Mouse (Mus musculus) layer of hippocampus, postnatal 36 days (tissue): ENCODE data around the gene Cpsf2. TPM values are rescaled to one million over a fixed set of nuclear protein-coding genes. Genes with fewer than 3 reads are reported as not detected.
A peak's percentile ranks its signal among the peaks of the same experiment; 100 is the strongest.
"Not testable (repeated sequence)": the region's sequence is repeated elsewhere in the genome, so short reads cannot be mapped to it uniquely, and the experiment has no call there.

Experiments
- DNase-seq, 2 experiments: peaks; one replicate each; pipeline ENCODE4 v3.0.0; 2022
- total RNA-seq, 2 experiments: library from RNA; stranded (reverse); gene quantifications; 2 replicates each; pipeline ENCODE4 v1.2.3; 2021

Gene Cpsf2
- total RNA-seq, result 10 to 100 TPM; 27.8 to 28.8 TPM

GRCm38 (mm10) chr12:101975601-101976571 is at the start of gene Cpsf2:
Gene Cpsf2, plus strand, starts transcription at chr12:101975988.
- peak; percentile 90 to 91 for DNase-seq

DNA sequence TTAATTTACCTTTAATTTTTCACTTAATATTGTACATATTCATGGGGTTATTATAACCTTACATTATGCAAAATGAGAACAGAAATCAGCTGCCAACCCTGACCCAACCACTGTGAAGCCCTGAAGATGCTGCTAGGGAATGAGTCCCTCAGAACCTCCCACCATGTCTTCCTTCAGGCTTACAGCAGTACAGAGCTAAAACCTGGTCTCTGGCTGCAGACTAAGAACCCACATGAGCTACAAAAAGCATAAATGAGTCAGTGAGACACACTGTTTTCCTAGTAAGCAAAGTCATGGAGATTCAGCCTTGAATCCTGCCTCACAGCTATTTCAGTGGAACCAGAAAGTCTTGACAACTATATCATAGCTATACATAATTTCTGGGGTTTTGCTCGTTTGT is 47.4 kb upstream of the Cpsf2 start:
- DNase-seq, result no peak

GRCm38 (mm10) chr12:101935223-101935622 is 40.6 kb upstream of the Cpsf2 start:
- no peak for DNase-seq

GRCm38 (mm10) chr12:101937572-101937971 is 38.2 kb upstream of the Cpsf2 start:
- DNase-seq, result no peak

GRCm38 (mm10) chr12:101947986-101948385 is 27.8 kb upstream of the Cpsf2 start:
- DNase-seq, result no peak

DNA sequence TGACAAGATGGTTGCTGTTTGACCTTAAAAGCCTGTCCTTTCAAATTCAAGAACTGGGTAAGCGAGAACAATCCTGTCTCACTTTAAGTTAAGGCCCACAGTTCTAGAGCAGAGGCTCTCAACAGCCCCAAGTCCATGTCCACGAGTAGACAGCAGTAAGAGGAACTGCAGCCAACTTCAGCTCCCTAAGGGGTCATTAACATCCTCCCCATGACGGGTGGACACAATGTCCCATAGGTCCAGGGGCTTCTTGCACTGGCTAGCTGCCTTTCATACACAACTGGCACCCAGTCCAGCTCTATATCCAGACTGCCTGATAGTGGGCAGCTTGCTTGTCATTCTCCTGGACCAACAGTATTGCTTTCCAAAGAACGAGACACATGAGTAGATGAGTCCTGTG is 27.0 kb upstream of the Cpsf2 start:
- DNase-seq, result no peak

DNA sequence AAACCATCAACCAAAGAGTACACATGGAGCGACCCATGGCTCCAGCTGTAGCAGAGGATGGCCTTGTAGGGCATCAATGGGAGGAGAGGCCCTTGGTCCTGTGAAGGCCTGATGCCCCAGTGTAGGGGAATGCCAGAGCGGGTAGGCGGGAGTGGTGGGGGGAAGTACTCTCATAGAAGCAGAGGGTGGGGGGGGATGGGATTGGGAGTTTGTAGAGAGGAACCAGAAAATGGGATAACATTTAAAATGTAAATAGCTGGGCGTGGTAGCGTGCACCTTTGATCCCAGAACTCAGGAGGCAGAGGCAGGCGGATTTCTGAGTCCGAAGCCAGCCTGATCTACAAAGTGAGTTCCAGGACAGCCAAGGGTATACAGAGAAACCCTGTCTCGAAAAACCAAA is 20.0 kb upstream of the Cpsf2 start:
- not testable (repeated sequence) for DNase-seq

- no peak for DNase-seq
These were observed 18.5 kb upstream of the Cpsf2 start for GRCm38 (mm10) chr12:101957079-101957941.

DNA sequence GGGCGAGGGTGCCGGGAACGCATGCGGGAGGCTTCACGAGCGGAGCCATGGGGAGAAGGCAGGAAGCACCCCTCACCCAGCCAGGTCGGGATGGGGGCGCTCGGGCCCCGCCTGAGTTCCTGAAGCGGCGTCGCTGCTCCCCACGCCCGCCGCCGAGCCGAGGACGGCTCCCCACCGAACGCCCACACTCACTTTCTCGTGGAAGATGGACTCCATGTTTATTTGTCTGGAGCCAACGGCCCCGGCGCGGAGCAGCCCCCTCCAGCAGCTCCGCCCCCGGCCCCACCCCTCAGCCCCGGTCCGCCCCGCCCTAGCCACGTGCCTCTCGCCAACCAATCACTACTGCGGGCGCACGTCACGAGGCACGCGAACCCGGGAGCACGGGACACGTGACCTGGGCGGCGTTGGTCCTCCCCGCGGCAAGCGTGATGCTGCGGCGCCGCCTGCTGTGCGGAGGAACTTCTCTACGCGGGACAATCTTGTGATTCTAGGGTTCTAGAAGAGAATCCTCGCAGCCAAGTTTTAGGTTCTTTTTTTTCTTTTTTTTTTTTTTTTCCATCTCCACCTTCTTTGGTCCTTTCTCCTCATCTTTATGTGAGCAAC is 17.7 kb upstream of the Cpsf2 start, which contains the start of gene Atxn3:
Atxn3 (minus strand) TSS at position 305 of the 603 bp plus-strand sequence.
- DNase-seq, result peak; percentile 96

DNA sequence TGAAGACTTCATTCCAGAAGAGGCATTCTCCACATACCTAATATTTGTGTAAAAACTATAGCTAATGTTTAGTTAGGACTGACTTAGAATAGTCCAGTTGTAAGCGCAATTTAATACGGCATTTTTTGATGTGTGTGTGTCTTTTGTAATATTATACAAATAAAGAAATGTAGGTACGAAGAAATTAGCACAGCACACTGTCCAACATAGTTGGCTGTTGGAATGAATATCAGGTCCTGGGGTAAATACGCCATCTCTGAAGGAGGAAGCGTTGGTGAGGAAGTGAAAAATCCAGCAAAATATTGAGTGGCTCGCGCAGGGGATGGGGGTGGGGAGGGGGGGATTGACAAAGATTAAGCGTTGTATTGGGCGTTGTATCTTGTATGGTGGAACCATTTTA is 17.2 kb upstream of the Cpsf2 start:
- no peak for DNase-seq

GRCm38 (mm10) chr12:101958960-101959780 is 16.6 kb upstream of the Cpsf2 start:
- not testable (repeated sequence) for DNase-seq

DNA sequence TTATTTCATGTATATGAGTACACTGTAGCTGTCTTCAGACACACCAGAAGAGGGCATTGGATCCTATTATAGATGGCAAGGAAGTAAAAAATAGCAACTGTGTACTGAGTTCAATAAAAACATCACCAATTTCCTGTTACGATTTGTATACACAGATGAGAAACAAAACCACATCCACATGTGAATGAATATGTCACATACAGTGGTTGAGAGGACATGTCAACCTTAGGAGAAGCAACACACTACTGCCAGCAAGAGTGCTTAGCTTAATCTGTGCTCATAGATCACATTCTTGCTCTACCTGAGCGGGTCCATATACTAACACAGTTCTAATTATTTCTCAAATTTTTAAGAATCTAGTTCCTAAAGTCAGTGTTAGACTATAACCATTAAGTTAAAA is 4.5 kb upstream of the Cpsf2 start:
- no peak for DNase-seq

DNA sequence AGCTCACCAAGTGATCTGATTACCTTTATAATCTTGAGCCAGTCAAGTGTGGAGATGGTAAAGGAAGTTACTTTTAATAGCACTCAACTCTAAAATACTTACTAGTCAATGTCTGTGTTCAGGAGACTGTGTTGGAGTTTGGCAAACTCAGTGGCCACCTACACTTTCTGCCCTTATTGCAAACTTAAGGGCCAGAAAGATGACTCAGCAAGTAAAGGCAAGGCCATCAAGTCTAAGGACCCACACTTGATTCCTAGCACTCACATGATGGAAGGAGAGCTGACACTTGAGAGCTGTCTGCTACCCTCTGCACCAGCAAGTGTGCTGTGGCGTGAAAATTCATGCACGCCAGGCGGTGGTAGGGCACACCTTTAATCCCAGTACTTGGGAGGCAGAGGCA is 3.6 kb upstream of the Cpsf2 start:
- DNase-seq, result no peak

DNA sequence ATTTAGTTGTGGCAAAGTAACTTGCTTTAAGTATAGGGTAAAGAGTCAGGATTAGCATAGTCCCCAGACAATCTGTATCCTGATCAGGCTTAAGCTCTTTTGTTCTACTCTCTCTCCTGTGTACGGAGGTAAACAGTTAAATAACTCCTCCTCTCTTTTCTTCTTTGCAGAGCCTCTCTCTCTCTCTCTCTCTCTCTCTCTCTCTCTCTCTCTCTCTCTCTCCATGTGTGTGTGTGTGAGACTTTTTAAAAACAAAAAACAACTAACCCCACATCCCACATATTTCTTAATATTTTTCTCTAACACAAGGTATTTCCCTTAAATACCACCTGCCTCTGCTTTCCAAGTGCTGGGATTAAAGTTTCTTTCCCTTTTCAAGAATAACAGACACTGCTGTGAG is 1.2 kb upstream of the Cpsf2 start:
- DNase-seq, result no peak

DNA sequence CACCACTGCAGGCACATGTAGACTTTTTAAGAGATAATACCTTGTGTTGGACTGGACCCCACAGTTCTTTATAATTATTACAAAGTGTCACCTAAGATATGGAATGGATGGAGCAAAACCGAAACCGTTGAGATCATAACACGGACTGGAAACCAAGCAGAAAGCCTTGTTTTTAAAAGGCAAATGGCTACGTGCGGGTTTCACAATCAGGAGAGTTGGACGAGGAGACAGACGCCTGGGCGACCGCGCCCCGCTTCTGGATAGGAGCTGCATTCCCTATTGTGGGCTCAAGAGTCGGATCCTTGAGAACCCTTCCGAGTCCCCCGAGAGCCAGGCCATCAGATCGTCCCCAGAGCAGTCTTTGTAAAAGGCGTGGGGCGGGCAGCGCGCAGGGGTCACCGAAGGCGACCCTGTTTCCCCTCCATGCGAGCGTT is 604 bp upstream of the Cpsf2 start:
- no peak for DNase-seq

GRCm38 (mm10) chr12:101976651-101977403 is 1.0 kb downstream of the Cpsf2 start:
- DNase-seq, result no peak

- DNase-seq, result no peak
These were observed 1.7 kb downstream of the Cpsf2 start for GRCm38 (mm10) chr12:101977404-101977915.

- no peak for DNase-seq
These were observed 2.4 kb downstream of the Cpsf2 start for GRCm38 (mm10) chr12:101978162-101978561.

DNA sequence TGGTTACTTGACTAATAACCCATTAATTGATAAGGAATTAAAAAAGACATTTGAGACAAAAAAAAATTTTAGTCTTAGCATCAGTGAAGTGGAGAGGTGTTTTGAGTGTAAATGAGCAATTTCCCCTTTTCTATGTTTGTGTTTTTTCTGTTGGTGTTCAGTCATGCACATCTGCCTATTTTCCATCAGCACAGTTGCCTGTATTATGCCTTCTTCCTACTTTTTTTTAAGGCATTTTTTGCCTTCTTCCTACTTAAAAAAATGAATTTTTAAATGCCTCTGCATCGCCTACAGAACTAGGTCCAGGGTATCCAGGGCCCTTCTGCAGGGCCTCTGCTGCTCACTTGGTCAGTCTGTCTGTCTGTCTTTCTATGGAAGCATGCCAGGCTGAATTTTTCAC is 2.8 kb downstream of the Cpsf2 start:
- no peak for DNase-seq

- DNase-seq, result no peak
These were observed 3.5 kb downstream of the Cpsf2 start for GRCm38 (mm10) chr12:101979213-101979750.
